Mouse (Mus musculus): Measurements from ENCODE around the gene Stx1b. TPM values are rescaled to one million over a fixed set of nuclear protein-coding genes. Genes with fewer than 3 reads are reported as not detected.

Stx1b gene
- polyA plus RNA-seq (2016; fragmentation: Nextera tagmentation; extraction: Ambion mirVana): 3.9 and 9.3 TPM in 2 replicates

GRCm38 (mm10) chr7:127824176-127824871 lies at the start of gene Stx1b, which contains the start of gene Stx4a:
Gene Stx1b (minus strand): TSS chr7:127824549.
Gene Stx4a (plus strand): TSS chr7:127824294.
- no peaks in the 10 kb centered on the region for H3K27me3 ChIP-seq (ENCODE audit: low read depth, poor library complexity, severe bottlenecking)
- peak within 1 kb of the TSS; percentile 92 for H3K27ac ChIP-seq
- no peaks in the 10 kb centered on the region for H3K36me3 ChIP-seq
- peak; percentile 83 for DNase-seq (ENCODE audit: low spot score)
- peak within 1 kb of the TSS; percentile 91 for H3K4me3 ChIP-seq
- 3% methylated on average over 33 of the region's 38 CpGs for WGBS
- peaks cover 45% of the 10 kb centered on the region for H3K4me1 ChIP-seq
- no peaks in the 10 kb centered on the region; the same call in 1 of the 2 replicates for H3K9me3 ChIP-seq (replicated peaks)

GRCm38 (mm10) chr7:127870136-127870821 lies 45.9 kb upstream of the Stx1b start:
- WGBS: 84% methylated on average over 5 of the region's 5 CpGs
- H3K27me3 ChIP-seq (ENCODE audit: low read depth, poor library complexity, severe bottlenecking): no peaks in the 10 kb centered on the region
- H3K4me3 ChIP-seq: no peak overlapping the region
- DNase-seq (ENCODE audit: low spot score): no peak
- H3K9me3 ChIP-seq (replicated peaks): no peaks in the 10 kb centered on the region
- H3K36me3 ChIP-seq: peaks cover 85% of the 10 kb centered on the region
- H3K27ac ChIP-seq: no peak overlapping the region
- peaks cover 15% of the 10 kb centered on the region for H3K4me1 ChIP-seq

- H3K4me1 ChIP-seq: peaks cover 12% of the 10 kb centered on the region
- H3K4me3 ChIP-seq: no peak overlapping the region
- no peaks in the 10 kb centered on the region for H3K9me3 ChIP-seq (replicated peaks)
- H3K36me3 ChIP-seq: peaks cover 95% of the 10 kb centered on the region
- no peaks in the 10 kb centered on the region for H3K27me3 ChIP-seq (ENCODE audit: low read depth, poor library complexity, severe bottlenecking)
- H3K27ac ChIP-seq: no peak overlapping the region
- no peak for DNase-seq (ENCODE audit: low spot score)
- 88% methylated on average over 3 of the region's 3 CpGs for WGBS
These were observed 44.9 kb upstream of the Stx1b start for GRCm38 (mm10) chr7:127869149-127869810.

GRCm38 (mm10) chr7:127867641-127868040 lies 43.3 kb upstream of the Stx1b start:
- 97% methylated on average over 18 of the region's 18 CpGs for WGBS

GRCm38 (mm10) chr7:127866434-127866833 lies 42.1 kb upstream of the Stx1b start:
- no peak for DNase-seq (ENCODE audit: low spot score)
- 94% methylated on average over 12 of the region's 12 CpGs for WGBS
- H3K27ac ChIP-seq: no peak overlapping the region
- H3K36me3 ChIP-seq: peaks cover 71% of the 10 kb centered on the region
- no peaks in the 10 kb centered on the region for H3K4me1 ChIP-seq
- H3K4me3 ChIP-seq: no peak overlapping the region
- no peaks in the 10 kb centered on the region for H3K9me3 ChIP-seq (replicated peaks)
- no peaks in the 10 kb centered on the region for H3K27me3 ChIP-seq (ENCODE audit: low read depth, poor library complexity, severe bottlenecking)

More at GRCm38 (mm10) chr7:127867641-127868040, 43.3 kb upstream of the Stx1b start:
- DNase-seq (ENCODE audit: low spot score): no peak
- H3K9me3 ChIP-seq (replicated peaks): no peaks in the 10 kb centered on the region
- H3K27ac ChIP-seq: no peak overlapping the region
- H3K4me1 ChIP-seq: no peaks in the 10 kb centered on the region
- no peak overlapping the region for H3K4me3 ChIP-seq
- no peaks in the 10 kb centered on the region for H3K27me3 ChIP-seq (ENCODE audit: low read depth, poor library complexity, severe bottlenecking)
- peaks cover 81% of the 10 kb centered on the region for H3K36me3 ChIP-seq

GRCm38 (mm10) chr7:127858258-127858657 lies 33.9 kb upstream of the Stx1b start:
- H3K27me3 ChIP-seq (ENCODE audit: low read depth, poor library complexity, severe bottlenecking): no peaks in the 10 kb centered on the region
- no peaks in the 10 kb centered on the region for H3K36me3 ChIP-seq
- no peaks in the 10 kb centered on the region for H3K9me3 ChIP-seq (replicated peaks)
- DNase-seq (ENCODE audit: low spot score): no peak
- no peaks in the 10 kb centered on the region for H3K4me1 ChIP-seq
- no peak overlapping the region for H3K4me3 ChIP-seq
- WGBS: 95% methylated on average over 6 of the region's 6 CpGs
- no peak overlapping the region for H3K27ac ChIP-seq

GRCm38 (mm10) chr7:127850906-127851305 lies 26.6 kb upstream of the Stx1b start:
- Histone ChIP-seq H3K4me1 (no peaks in the 10 kb centered on the region), H3K27me3 (ENCODE audit: low read depth, poor library complexity, severe bottlenecking) (no peaks in the 10 kb centered on the region), H3K27ac (no peak overlapping the region), H3K4me3 (no peak overlapping the region), H3K36me3 (peaks cover 23% of the 10 kb centered on the region), H3K9me3 (replicated peaks) (no peaks in the 10 kb centered on the region)
- WGBS: 77% methylated on average over 5 of the region's 5 CpGs
- no peak for DNase-seq (ENCODE audit: low spot score)

GRCm38 (mm10) chr7:127849973-127850875 lies 25.9 kb upstream of the Stx1b start:
- Histone ChIP-seq H3K4me3 (no peak overlapping the region), H3K4me1 (no peaks in the 10 kb centered on the region), H3K9me3 (replicated peaks) (no peaks in the 10 kb centered on the region), H3K36me3 (peaks cover 28% of the 10 kb centered on the region), H3K27ac (no peak overlapping the region), H3K27me3 (ENCODE audit: low read depth, poor library complexity, severe bottlenecking) (no peaks in the 10 kb centered on the region)
- no peak for DNase-seq (ENCODE audit: low spot score)
- WGBS: 78% methylated on average over 6 of the region's 6 CpGs

GRCm38 (mm10) chr7:127842001-127842718 lies 17.8 kb upstream of the Stx1b start:
- Histone ChIP-seq H3K9me3 (replicated peaks) (no peaks in the 10 kb centered on the region), H3K4me1 (peaks cover 20% of the 10 kb centered on the region), H3K4me3 (peak overlapping the region; percentile 86), H3K27ac (peak overlapping the region; percentile 88), H3K36me3 (peaks cover 31% of the 10 kb centered on the region), H3K27me3 (ENCODE audit: low read depth, poor library complexity, severe bottlenecking) (no peaks in the 10 kb centered on the region)
- under 1% methylated on average over 40 of the region's 40 CpGs for WGBS
- peak; percentile 79 for DNase-seq (ENCODE audit: low spot score)

GRCm38 (mm10) chr7:127841340-127842000 lies 17.1 kb upstream of the Stx1b start:
- under 1% methylated on average over 46 of the region's 46 CpGs for WGBS
- Histone ChIP-seq H3K36me3 (peaks cover 24% of the 10 kb centered on the region), H3K9me3 (replicated peaks) (no peaks in the 10 kb centered on the region), H3K4me3 (peak overlapping the region; percentile 86), H3K27me3 (ENCODE audit: low read depth, poor library complexity, severe bottlenecking) (no peaks in the 10 kb centered on the region), H3K27ac (peak overlapping the region; percentile 88), H3K4me1 (peaks cover 20% of the 10 kb centered on the region)
- DNase-seq (ENCODE audit: low spot score): peak; percentile 93

- WGBS: 6% methylated on average over 15 of the region's 15 CpGs
- Histone ChIP-seq H3K36me3 (peaks cover 20% of the 10 kb centered on the region), H3K9me3 (replicated peaks) (no peaks in the 10 kb centered on the region), H3K27ac (peak overlapping the region; percentile 88), H3K27me3 (ENCODE audit: low read depth, poor library complexity, severe bottlenecking) (no peaks in the 10 kb centered on the region), H3K4me3 (peak overlapping the region; percentile 86), H3K4me1 (peaks cover 20% of the 10 kb centered on the region)
- peak; percentile 44 for DNase-seq (ENCODE audit: low spot score)
These were observed 16.5 kb upstream of the Stx1b start for GRCm38 (mm10) chr7:127840886-127841285.

Measured in limb, embryonic 10.5 days (tissue).